Mouse (Mus musculus) lung, adult 2 months (tissue): ENCODE data around the gene Pla2g7.

Experiments
- CTCF ChIP-seq: fragments of 200-500 bp; IDR thresholded peaks from 2 replicates; pipeline ENCODE4 v1.5.1; 2011; ENCODE audit warnings: mild to moderate bottlenecking, low read length, control low read depth; ENCODE audit not compliant: insufficient read depth
- POLR2A ChIP-seq: fragments of 200-500 bp; IDR thresholded peaks from 2 replicates; pipeline ENCODE4 v1.6.1; 2011; ENCODE audit warnings: low read depth, mild to moderate bottlenecking, control low read depth, low read length, borderline replicate concordance; ENCODE audit errors: extremely low read depth

DNA sequence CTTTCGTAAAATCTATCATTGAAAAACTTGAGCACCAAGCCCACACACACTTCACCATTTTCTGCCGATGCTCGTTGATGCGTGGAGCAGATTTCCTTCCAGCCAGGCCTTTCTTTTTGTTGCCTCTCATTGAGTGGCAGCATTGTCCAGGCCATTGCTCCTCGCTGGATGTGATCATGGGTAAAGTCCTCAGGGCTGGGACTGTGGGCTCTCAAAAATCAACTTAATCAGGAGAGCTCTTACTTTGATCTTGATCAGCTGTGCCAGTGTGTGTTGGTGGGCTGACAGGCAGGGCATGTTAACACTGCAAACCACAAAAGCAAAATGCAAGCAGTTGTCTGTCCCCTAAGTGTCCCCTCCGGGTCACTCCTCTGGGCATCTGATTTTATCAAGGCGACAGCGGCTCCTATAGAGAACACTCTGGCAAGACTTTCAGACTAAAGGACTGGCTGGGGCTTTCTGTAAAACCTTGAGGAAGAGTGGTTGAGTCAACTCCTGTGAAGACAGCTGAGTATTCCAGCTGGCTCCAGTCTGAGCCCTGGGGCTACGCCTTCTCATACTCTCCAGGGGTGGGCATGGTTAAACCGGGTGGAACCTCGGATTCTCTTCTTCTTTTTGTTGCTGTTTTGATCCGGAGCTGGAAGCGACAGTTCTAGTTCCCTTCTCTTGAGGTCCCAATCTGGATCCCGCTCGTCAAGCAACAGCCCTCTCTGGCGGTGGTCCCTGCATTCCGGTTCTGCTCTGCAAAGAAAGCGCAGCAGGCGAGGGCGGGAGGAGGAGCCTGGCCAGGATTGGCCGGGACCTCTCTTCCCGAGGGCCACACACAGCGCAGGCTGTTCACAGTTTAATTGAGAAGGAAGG, 33.3 kb upstream of the Pla2g7 start:
- TF ChIP-seq POLR2A (no peak), CTCF (no peak)
